ENCODE assay signal across 8 mouse cellular contexts in genomic region chr16:37384821-37385344, GRCm38 (mm10). TPM values are rescaled to one million over a fixed set of nuclear protein-coding genes. Genes with fewer than 3 reads are reported as not detected.
DNase-seq lines count a peak whose midpoint lies in the region; ATAC-seq lines count a peak whose summit lies in the region.

TSS of gene Stxbp5l (minus strand) at chr16:37384962.

- H3K4me1 ChIP-seq in intestine, embryonic 14.5 days (replicated peaks; ENCODE audit: control insufficient read depth, insufficient read depth, low read length), result no peaks in the 10 kb centered on the region
- H3K4me1 ChIP-seq in megakaryocyte, embryonic 14.5 days, result peaks cover 12% of the 10 kb centered on the region

- no peak within 1 kb of the TSS; the same call in 1 of the 2 replicates for H3K9ac ChIP-seq in intestine, embryonic 14.5 days (ENCODE audit: low read length)

- H3K27ac ChIP-seq in intestine, embryonic 14.5 days (ENCODE audit: low read depth), result no peak within 1 kb of the TSS

- no peaks in the 10 kb centered on the region for H3K9me3 ChIP-seq in intestine, embryonic 14.5 days (ENCODE audit: control insufficient read depth, low read length)
- H3K9me3 ChIP-seq in megakaryocyte, embryonic 14.5 days, result 0 out of 2 replicates have a peak, but pooled peaks cover 6% of the 10 kb centered on the region

- 0% methylated on average over 31 of the region's 33 CpGs for WGBS in intestine, embryonic 14.5 days

- peak; percentile 95 for ATAC-seq in intestine, embryonic 14.5 days (replicated peaks; ENCODE audit: low FRiP score, low TSS enrichment, low read depth)

- no peaks in the 10 kb centered on the region for H3K36me3 ChIP-seq in intestine, embryonic 14.5 days (ENCODE audit: control insufficient read depth, insufficient read depth, low read length)
- H3K36me3 ChIP-seq in megakaryocyte, embryonic 14.5 days (replicated peaks; ENCODE audit: low read length), result no peaks in the 10 kb centered on the region

- peak within 1 kb of the TSS; percentile 46 for H3K4me3 ChIP-seq in intestine, embryonic 14.5 days (ENCODE audit: low read depth, low read length)
- peak within 1 kb of the TSS; percentile 89 for H3K4me3 ChIP-seq in megakaryocyte, embryonic 14.5 days (replicated peaks)

- peaks cover 9% of the 10 kb centered on the region; the same call in 1 of the 2 replicates for H3K27me3 ChIP-seq in intestine, embryonic 14.5 days (replicated peaks; ENCODE audit: control insufficient read depth, insufficient read depth, low read length)
- peaks cover 25% of the 10 kb centered on the region for H3K27me3 ChIP-seq in megakaryocyte, embryonic 14.5 days (replicated peaks)

- intact Hi-C loops in gastrocnemius, postnatal 36 days (cut with DNase I), result no loop called here

- peak within 1 kb of the TSS; percentile 70 for H3K4me2 ChIP-seq in intestine, embryonic 14.5 days (ENCODE audit: low read length)

- DNase-seq in adrenal gland, adult 8-10 months, result peak; percentile 88
- DNase-seq in embryo, embryonic 10.5 days (ENCODE audit: low spot score), result peak; percentile 90
- peak; percentile 64 to 69 for DNase-seq in gastrocnemius, postnatal 36 days
- DNase-seq in intestine, embryonic 14.5 days (ENCODE audit: low spot score), result peak; percentile 97
- DNase-seq in left cerebral cortex, adult 9 months (ENCODE audit: low spot score in 2 of 2), result peak; percentile 95
- peak; percentile 93 to 94 for DNase-seq in right cerebral cortex, postnatal 36 days (ENCODE audit: low spot score in 2 of 2)
- peak; percentile 86 to 87 for DNase-seq in urinary bladder, postnatal 4 days (ENCODE audit: low spot score in 2 of 2)

RNA-seq across cellular contexts. Expression of gene Stxbp5l, which starts in this region (rescaled TPM):
- total RNA-seq in adrenal gland, adult 8-10 months (2022), result 10 to 100 TPM in 1 of 4 experiments, 1 to 10 TPM in 3; 2.2 to 12.5 (median 5.3) TPM
- total RNA-seq in gastrocnemius, postnatal 36 days (2021), result under 1 TPM in 1 of 2 experiments, not detected in 1; 0.15 TPM
- 4.2 and 4.6 TPM in 2 replicates for polyA plus RNA-seq in intestine, embryonic 14.5 days (2014; fragmentation: Nextera tagmentation; extraction: Ambion mirVana)
- not detected in 2 replicates for polyA plus RNA-seq in megakaryocyte, embryonic 14.5 days (2012; ENCODE audit: insufficient read depth, low replicate concordance)

Comparison
In these comparisons a context has a peak if more than half of its experiments do, and no peak if none do; other contexts are left out.
1. Peak in DNase-seq in gastrocnemius, postnatal 36 days; RNA of the gene not detected or under 1 TPM.